Mouse (Mus musculus) urinary bladder, postnatal 4 days (tissue): ENCODE measurements at regions not wholly inside any gene's neighbourhood (a gene's known extent, or its start where the extent isn't known, plus 50 kb on each side); places are given as distances from the start of the nearest gene placed in this dataset.

Experiments
- DNase-seq, 2 experiments: peaks; one replicate each; pipeline ENCODE4 v3.0.0; 2021 to 2022; ENCODE audit warnings: low spot score in 2 of 2

GRCm38 (mm10) chr12:13669453-13669852 lies 400.5 kb downstream of the Nbas start:
- no peak for DNase-seq

GRCm38 (mm10) chr12:13668485-13669022 lies 399.6 kb downstream of the Nbas start:
- DNase-seq = no peak

- no peak for DNase-seq
These were observed 370.4 kb downstream of the Nbas start for GRCm38 (mm10) chr12:13639336-13639735.
